Mouse (Mus musculus) kidney, postnatal 0 days (tissue): Measurements from ENCODE around the gene C3ar1. TPM values are rescaled to one million over a fixed set of nuclear protein-coding genes. Genes with fewer than 3 reads are reported as not detected.

Experiments
- ATAC-seq: fragments of 200-750 bp; cut with Nextera tagmentation; replicated peaks from 2 replicates; pipeline ENCODE4 v1.8.0; 2017; ENCODE audit warnings: low read depth, moderate number of reproducible peaks, moderate TSS enrichment, moderate library complexity; ENCODE audit not compliant: low FRiP score
- DNase-seq: peaks from one replicate; pipeline ENCODE4 v3.0.0-alpha.2; 2016; ENCODE audit warnings: low spot score
- H3K27ac ChIP-seq: fragments of 300-500 bp; sonication (generic); 2 replicates; pipeline ENCODE4 v1.5.1; 2014; ENCODE audit warnings: mild to moderate bottlenecking
- H3K27me3 ChIP-seq: fragments of 300-500 bp; sonication (generic); 2 replicates; pipeline ENCODE4 v1.6.1; 2014; ENCODE audit warnings: low read length, mixed read lengths; ENCODE audit not compliant: insufficient read depth
- H3K36me3 ChIP-seq: fragments of 300-500 bp; sonication (generic); 2 replicates; pipeline ENCODE4 v1.6.1; 2014; ENCODE audit warnings: low read length, mixed read lengths; ENCODE audit not compliant: insufficient read depth
- H3K4me1 ChIP-seq: fragments of 300-500 bp; sonication (generic); replicated peaks from 2 replicates; pipeline ENCODE4 v1.6.1; 2014; ENCODE audit warnings: antibody characterized with exemption, low read length, mixed read lengths; ENCODE audit not compliant: insufficient read depth
- H3K4me2 ChIP-seq: fragments of 300-500 bp; sonication (generic); 2 replicates; pipeline ENCODE4 v1.6.1; 2014; ENCODE audit warnings: mild to moderate bottlenecking, low read length, moderate library complexity, mixed read lengths
- H3K4me3 ChIP-seq: fragments of 300-500 bp; sonication (generic); replicated peaks from 2 replicates; pipeline ENCODE4 v1.5.1; 2014; ENCODE audit warnings: low read depth, low read length
- H3K9ac ChIP-seq: fragments of 300-500 bp; sonication (generic); 2 replicates; pipeline ENCODE4 v1.6.1; 2014; ENCODE audit warnings: low read depth, low read length
- H3K9me3 ChIP-seq: fragments of 300-500 bp; sonication (generic); replicated peaks from 2 replicates; pipeline ENCODE4 v1.6.1; 2016; ENCODE audit warnings: low read length, inconsistent platforms, mixed read lengths
- CTCF ChIP-seq: IDR thresholded peaks from 2 replicates; pipeline ENCODE4 v1.5.1; 2016; ENCODE audit warnings: antibody characterized with exemption, low read depth, mild to moderate bottlenecking, moderate library complexity
- WGBS: fragments of 180-500 bp; shearing (Covaris S2); extraction: QIAGEN DNeasy Blood & Tissue Kit; methylation state at CpG from one replicate; pipeline ENCODE4 v1.1.7; 2014; 5-methylcytosine and 5-hydroxymethylcytosine counted together
- polyA plus RNA-seq: library from polyadenylated mRNA; unstranded; fragments of >200 nt; fragmentation: Nextera tagmentation; extraction: Ambion mirVana; gene quantifications from 2 replicates; pipeline ENCODE4 v1.2.1, GENCODE M21; 2015

The C3ar1 gene
- polyA plus RNA-seq, 1 experiment from 2014 or later = 2.1 TPM

- WGBS = 69% methylated on average over 4 of the region's 4 CpGs
- H3K4me3 ChIP-seq = no peak overlapping the region
- peaks cover 80% of the 10 kb centered on the region for H3K36me3 ChIP-seq
- H3K4me2 ChIP-seq = no peak overlapping the region
- H3K27me3 ChIP-seq = no peaks in the 10 kb centered on the region
- no peak for ATAC-seq
- peak; percentile 70 for TF ChIP-seq CTCF
- DNase-seq = peak; percentile 49
- no peak overlapping the region for H3K9ac ChIP-seq
- H3K4me1 ChIP-seq = no peaks in the 10 kb centered on the region
- H3K9me3 ChIP-seq = no peaks in the 10 kb centered on the region
- H3K27ac ChIP-seq = no peak overlapping the region
These were observed 21.6 kb downstream of the C3ar1 start for GRCm38 (mm10) chr6:122834365-122834764.

- Histone ChIP-seq H3K4me2 (no peak overlapping the region), H3K4me1 (no peaks in the 10 kb centered on the region), H3K36me3 (peaks cover 71% of the 10 kb centered on the region), H3K27me3 (no peaks in the 10 kb centered on the region), H3K27ac (no peak overlapping the region), H3K9me3 (no peaks in the 10 kb centered on the region), H3K9ac (no peak overlapping the region), H3K4me3 (no peak overlapping the region)
- ATAC-seq = no peak
- WGBS = 78% methylated on average over 7 of the region's 7 CpGs
- no peak for DNase-seq
- TF ChIP-seq CTCF = no peak
These were observed 23.1 kb downstream of the C3ar1 start for GRCm38 (mm10) chr6:122832880-122833279.

- ATAC-seq (no peak), DNase-seq (peak; percentile 20)
- Histone ChIP-seq H3K4me2 (no peak overlapping the region), H3K9me3 (no peaks in the 10 kb centered on the region), H3K4me1 (peaks cover 14% of the 10 kb centered on the region), H3K4me3 (no peak overlapping the region), H3K27me3 (no peaks in the 10 kb centered on the region), H3K27ac (no peak overlapping the region), H3K9ac (no peak overlapping the region), H3K36me3 (peaks cover 33% of the 10 kb centered on the region; the same call in 1 of the 2 replicates)
- WGBS = 57% methylated on average over 13 of the region's 13 CpGs
- TF ChIP-seq CTCF = peak; percentile 54
These were observed 27.9 kb downstream of the C3ar1 start for GRCm38 (mm10) chr6:122828086-122828485.

- 2% methylated on average over 28 of the region's 29 CpGs for WGBS
- peak overlapping the region; percentile 71 for H3K4me2 ChIP-seq
- H3K9ac ChIP-seq = peak overlapping the region; percentile 5; the same call in 1 of the 2 replicates
- DNase-seq (peak; percentile 84), ATAC-seq (peak; percentile 85)
- TF ChIP-seq CTCF = no peak
- H3K9me3 ChIP-seq = no peaks in the 10 kb centered on the region
- H3K27ac ChIP-seq = peak overlapping the region; percentile 75
- H3K4me1 ChIP-seq = peaks cover 25% of the 10 kb centered on the region
- peaks cover 17% of the 10 kb centered on the region; the same call in 1 of the 2 replicates for H3K36me3 ChIP-seq
- H3K27me3 ChIP-seq = no peaks in the 10 kb centered on the region
- peak overlapping the region; percentile 37 for H3K4me3 ChIP-seq
These were observed 29.8 kb downstream of the C3ar1 start for GRCm38 (mm10) chr6:122825923-122826742.

GRCm38 (mm10) chr6:122825166-122825565, 30.8 kb downstream of the C3ar1 start:
- peak overlapping the region; percentile 71; the same call in 1 of the 2 replicates for H3K4me2 ChIP-seq
- H3K4me1 ChIP-seq = peaks cover 32% of the 10 kb centered on the region
- 86% methylated on average over 9 of the region's 9 CpGs for WGBS
- no peak overlapping the region for H3K4me3 ChIP-seq
- no peak overlapping the region for H3K27ac ChIP-seq
- ATAC-seq = no peak
- H3K36me3 ChIP-seq = peaks cover 11% of the 10 kb centered on the region; the same call in 1 of the 2 replicates
- DNase-seq = no peak
- no peak overlapping the region for H3K9ac ChIP-seq
- H3K27me3 ChIP-seq = no peaks in the 10 kb centered on the region
- TF ChIP-seq CTCF = no peak
- no peaks in the 10 kb centered on the region for H3K9me3 ChIP-seq

- no peaks in the 10 kb centered on the region for H3K27me3 ChIP-seq
- WGBS = 66% methylated on average over 10 of the region's 10 CpGs
- no peak overlapping the region for H3K9ac ChIP-seq
- no peak for TF ChIP-seq CTCF
- H3K4me2 ChIP-seq = no peak overlapping the region
- H3K27ac ChIP-seq = no peak overlapping the region
- no peak overlapping the region for H3K4me3 ChIP-seq
- H3K9me3 ChIP-seq = no peaks in the 10 kb centered on the region
- peaks cover 32% of the 10 kb centered on the region for H3K4me1 ChIP-seq
- no peak for ATAC-seq
- 0 out of 2 replicates have a peak, but pooled peaks cover 2% of the 10 kb centered on the region for H3K36me3 ChIP-seq
- no peak for DNase-seq
These were observed 31.9 kb downstream of the C3ar1 start for GRCm38 (mm10) chr6:122824086-122824485.
